Mouse (Mus musculus): Measurements from ENCODE around the gene Slc22a23. TPM values are rescaled to one million over a fixed set of nuclear protein-coding genes. Genes with fewer than 3 reads are reported as not detected.

Gene Slc22a23
- total and polyA plus RNA-seq, 2 experiments from 2014 or later, result 14.9 to 145 TPM

DNA sequence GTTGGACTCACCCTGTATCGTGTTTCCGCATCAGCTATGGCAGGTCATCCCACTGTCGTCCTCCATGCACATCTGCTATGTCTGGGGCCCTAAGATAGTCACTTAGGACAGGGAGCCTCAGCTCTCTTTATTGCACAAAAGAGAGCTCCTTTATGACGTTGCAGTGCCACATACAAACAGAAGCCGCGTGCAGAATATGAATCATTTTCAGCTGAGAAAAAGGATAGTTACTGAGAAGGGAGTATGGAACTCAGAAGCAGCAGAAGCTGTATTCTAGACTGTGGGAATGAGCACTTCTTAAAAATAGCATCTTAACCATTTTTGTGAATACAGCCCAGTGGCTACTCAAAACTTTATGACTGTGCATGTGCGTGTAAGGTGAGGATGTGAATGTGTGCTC lies 87.8 kb downstream of the Slc22a23 start:
- H3K9me3 ChIP-seq (ENCODE audit: low read length), result no peaks in the 10 kb centered on the region
- WGBS, result 90% methylated on average over 7 of the region's 7 CpGs
- no peak overlapping the region for H3K4me3 ChIP-seq (ENCODE audit: low read depth, low read length)
- TF ChIP-seq CTCF (IDR thresholded peaks at IDR 0.05), result no peak
- no peak overlapping the region for H3K9ac ChIP-seq (replicated peaks; ENCODE audit: low read length, poor library complexity, severe bottlenecking)
- ATAC-seq (ENCODE audit: low FRiP score) (no peak), DNase-seq (ENCODE audit: low spot score) (no peak)
- H3K27me3 ChIP-seq (ENCODE audit: insufficient read depth, low read length), result no peaks in the 10 kb centered on the region
- H3K27ac ChIP-seq (ENCODE audit: low read depth, low read length), result no peak overlapping the region
- no peaks in the 10 kb centered on the region for H3K4me1 ChIP-seq (ENCODE audit: insufficient read depth, low read length)
- H3K36me3 ChIP-seq (ENCODE audit: insufficient read depth, low read length), result no peaks in the 10 kb centered on the region
- no peak overlapping the region for H3K4me2 ChIP-seq (ENCODE audit: low read depth, low read length, poor library complexity, severe bottlenecking)

DNA sequence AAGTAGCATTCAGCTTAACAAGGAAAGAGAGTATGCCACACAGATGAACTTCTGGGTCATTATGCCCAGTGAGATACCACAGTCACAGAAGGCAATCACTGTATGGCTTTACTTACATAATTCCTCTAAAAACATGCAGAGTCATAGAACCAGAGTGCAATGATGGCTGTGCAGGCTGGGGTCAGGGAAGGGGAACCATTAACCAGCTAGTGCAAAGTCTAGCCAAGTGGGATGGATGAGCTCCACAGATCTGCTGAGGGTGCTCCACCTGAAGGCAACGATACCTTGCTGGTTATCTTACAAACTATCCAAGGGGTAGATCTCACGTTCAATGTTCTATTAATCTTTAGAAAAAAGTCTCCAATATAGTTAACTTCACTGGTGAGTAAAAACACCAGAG lies 88.3 kb downstream of the Slc22a23 start:
- no peak overlapping the region for H3K27ac ChIP-seq (ENCODE audit: low read depth, low read length)
- H3K27me3 ChIP-seq (ENCODE audit: insufficient read depth, low read length), result no peaks in the 10 kb centered on the region
- WGBS, result 95% methylated on average over 2 of the region's 2 CpGs
- no peaks in the 10 kb centered on the region for H3K9me3 ChIP-seq (ENCODE audit: low read length)
- DNase-seq (ENCODE audit: low spot score), result no peak
- H3K4me3 ChIP-seq (ENCODE audit: low read depth, low read length), result no peak overlapping the region
- H3K4me2 ChIP-seq (ENCODE audit: low read depth, low read length, poor library complexity, severe bottlenecking), result no peak overlapping the region
- no peaks in the 10 kb centered on the region for H3K4me1 ChIP-seq (ENCODE audit: insufficient read depth, low read length)
- ATAC-seq (ENCODE audit: low FRiP score), result no peak
- H3K36me3 ChIP-seq (ENCODE audit: insufficient read depth, low read length), result no peaks in the 10 kb centered on the region
- no peak overlapping the region for H3K9ac ChIP-seq (replicated peaks; ENCODE audit: low read length, poor library complexity, severe bottlenecking)
- no peak for TF ChIP-seq CTCF (IDR thresholded peaks at IDR 0.05)

DNA sequence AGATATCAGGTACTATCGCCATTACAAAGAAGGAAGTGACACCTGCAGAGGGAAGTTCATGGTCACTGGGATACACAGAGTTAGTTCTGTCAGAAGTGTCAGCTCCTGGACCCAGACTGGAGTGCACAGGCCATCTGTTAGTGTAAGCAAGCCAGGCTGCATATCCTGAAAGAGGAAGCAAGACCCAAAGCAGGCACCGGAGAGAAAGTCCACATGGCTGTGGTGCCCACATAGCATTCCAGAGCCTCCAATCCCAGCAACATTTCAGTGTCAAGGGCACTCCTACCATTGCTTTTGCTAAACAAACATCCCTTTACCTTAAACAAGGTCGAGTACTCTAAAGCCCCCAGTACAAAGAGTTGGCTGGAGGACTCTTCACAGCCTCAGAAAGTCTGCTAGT lies 89.7 kb downstream of the Slc22a23 start:
- Histone ChIP-seq H3K4me2 (ENCODE audit: low read depth, low read length, poor library complexity, severe bottlenecking) (no peak overlapping the region), H3K4me3 (ENCODE audit: low read depth, low read length) (no peak overlapping the region), H3K9ac (replicated peaks; ENCODE audit: low read length, poor library complexity, severe bottlenecking) (no peak overlapping the region), H3K36me3 (ENCODE audit: insufficient read depth, low read length) (no peaks in the 10 kb centered on the region), H3K27ac (ENCODE audit: low read depth, low read length) (no peak overlapping the region), H3K9me3 (ENCODE audit: low read length) (no peaks in the 10 kb centered on the region), H3K4me1 (ENCODE audit: insufficient read depth, low read length) (no peaks in the 10 kb centered on the region), H3K27me3 (ENCODE audit: insufficient read depth, low read length) (no peaks in the 10 kb centered on the region)
- no peak for TF ChIP-seq CTCF (IDR thresholded peaks at IDR 0.05)
- DNase-seq (ENCODE audit: low spot score) (no peak), ATAC-seq (ENCODE audit: low FRiP score) (no peak)
- WGBS, result 68% methylated on average over 3 of the region's 3 CpGs

DNA sequence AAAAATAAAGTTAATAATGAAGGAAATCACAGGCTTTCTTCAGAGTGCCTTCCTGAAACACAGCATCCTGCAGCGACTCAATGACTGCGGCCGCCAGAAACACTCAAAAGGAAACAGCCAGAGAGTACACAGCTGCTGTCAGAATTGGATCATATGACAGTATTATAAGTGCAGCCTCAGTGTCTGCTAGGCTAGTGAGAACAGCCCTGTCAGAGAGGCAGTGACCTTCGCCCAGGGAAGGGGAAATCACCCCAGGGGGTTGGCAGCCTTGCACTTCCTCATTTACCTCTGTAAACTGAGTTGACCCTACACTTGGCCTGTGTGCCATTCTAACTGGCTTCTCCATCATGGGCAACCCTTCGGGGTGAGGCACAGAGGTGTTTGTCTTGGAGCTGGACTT lies 90.3 kb downstream of the Slc22a23 start:
- H3K36me3 ChIP-seq (ENCODE audit: insufficient read depth, low read length), result no peaks in the 10 kb centered on the region
- no peaks in the 10 kb centered on the region for H3K27me3 ChIP-seq (ENCODE audit: insufficient read depth, low read length)
- ATAC-seq (ENCODE audit: low FRiP score) (no peak), DNase-seq (ENCODE audit: low spot score) (no peak)
- 74% methylated on average over 5 of the region's 5 CpGs for WGBS
- no peak overlapping the region for H3K9ac ChIP-seq (replicated peaks; ENCODE audit: low read length, poor library complexity, severe bottlenecking)
- H3K4me3 ChIP-seq (ENCODE audit: low read depth, low read length), result no peak overlapping the region
- H3K4me2 ChIP-seq (ENCODE audit: low read depth, low read length, poor library complexity, severe bottlenecking), result no peak overlapping the region
- H3K9me3 ChIP-seq (ENCODE audit: low read length), result no peaks in the 10 kb centered on the region
- 0 out of 2 replicates have a peak, but pooled peaks cover under 1% of the 10 kb centered on the region for H3K4me1 ChIP-seq (ENCODE audit: insufficient read depth, low read length)
- no peak overlapping the region for H3K27ac ChIP-seq (ENCODE audit: low read depth, low read length)
- no peak for TF ChIP-seq CTCF (IDR thresholded peaks at IDR 0.05)

DNA sequence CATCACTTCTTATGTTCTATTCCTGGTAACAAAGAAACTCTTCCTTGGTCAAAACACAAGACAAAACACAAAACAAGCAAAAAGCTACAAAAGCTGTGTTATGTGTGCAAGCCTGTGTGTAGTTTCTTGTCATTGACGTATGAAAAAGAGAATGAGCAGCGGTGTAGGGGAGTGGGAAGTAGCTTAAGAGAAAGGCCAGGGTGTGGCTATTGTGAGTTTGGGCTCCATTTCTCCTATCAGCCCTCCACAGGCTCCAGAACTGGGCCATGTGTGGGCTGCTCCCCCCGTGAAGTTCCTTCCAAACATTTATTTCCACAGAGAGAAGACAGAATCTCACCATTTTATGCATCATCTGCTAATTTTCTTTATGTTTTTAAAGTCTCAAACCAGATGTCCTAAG lies 91.2 kb downstream of the Slc22a23 start:
- ATAC-seq (ENCODE audit: low FRiP score) (no peak), DNase-seq (ENCODE audit: low spot score) (no peak)
- Histone ChIP-seq H3K4me2 (ENCODE audit: low read depth, low read length, poor library complexity, severe bottlenecking) (no peak overlapping the region), H3K9me3 (ENCODE audit: low read length) (no peaks in the 10 kb centered on the region), H3K4me1 (ENCODE audit: insufficient read depth, low read length) (peaks cover 10% of the 10 kb centered on the region), H3K9ac (replicated peaks; ENCODE audit: low read length, poor library complexity, severe bottlenecking) (no peak overlapping the region), H3K27ac (ENCODE audit: low read depth, low read length) (no peak overlapping the region), H3K4me3 (ENCODE audit: low read depth, low read length) (no peak overlapping the region), H3K36me3 (ENCODE audit: insufficient read depth, low read length) (no peaks in the 10 kb centered on the region), H3K27me3 (ENCODE audit: insufficient read depth, low read length) (no peaks in the 10 kb centered on the region)
- 91% methylated on average over 3 of the region's 3 CpGs for WGBS
- no peak for TF ChIP-seq CTCF (IDR thresholded peaks at IDR 0.05)

DNA sequence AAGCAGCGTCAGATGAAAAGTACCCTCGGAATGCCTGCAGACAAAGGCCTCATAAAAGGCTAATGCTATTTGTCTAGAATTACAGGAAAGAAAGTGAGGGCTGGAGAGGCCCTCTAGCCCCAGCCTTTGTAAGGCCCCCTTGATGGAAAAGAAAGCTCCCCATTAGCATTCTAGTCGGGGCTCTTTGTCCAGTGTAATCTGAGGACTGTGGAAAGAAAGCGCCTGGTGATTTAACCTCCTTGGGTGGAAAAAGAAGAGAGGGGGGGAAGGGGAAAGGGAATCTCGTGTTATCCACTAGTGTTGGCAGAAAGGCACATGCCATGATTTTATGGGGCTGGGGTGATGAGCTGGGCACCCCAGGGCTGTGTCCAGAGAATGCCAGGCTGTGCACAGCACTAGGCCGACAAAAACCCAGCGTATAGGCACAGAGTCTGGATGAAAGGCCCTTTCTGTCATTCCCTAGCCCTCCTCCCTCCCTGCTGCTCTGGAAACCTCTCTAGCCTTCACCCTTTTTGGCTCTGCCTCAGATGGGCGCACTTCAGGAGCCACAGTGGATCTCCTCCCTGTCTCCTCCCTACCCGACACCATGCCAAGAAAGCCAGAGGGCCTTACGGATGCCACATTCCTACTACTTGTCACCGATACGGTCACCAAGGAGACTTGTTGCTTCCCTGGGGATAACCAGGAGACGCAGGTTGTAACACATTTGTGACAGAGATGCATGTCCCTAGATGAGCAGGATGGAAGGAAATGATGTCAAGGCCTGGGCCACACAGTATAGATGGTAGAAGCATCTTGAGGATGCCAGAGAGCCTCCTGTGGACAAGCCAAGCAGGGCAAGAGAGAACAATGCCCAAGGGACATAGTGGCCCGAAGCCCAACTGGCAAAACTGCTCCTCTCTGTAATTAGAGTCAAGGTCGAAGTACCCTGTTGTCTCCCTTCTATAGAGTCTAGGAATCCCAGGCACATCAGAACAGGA lies 95.8 kb downstream of the Slc22a23 start:
- Histone ChIP-seq H3K9me3 (ENCODE audit: low read length) (no peaks in the 10 kb centered on the region), H3K4me3 (ENCODE audit: low read depth, low read length) (no peak overlapping the region), H3K4me2 (ENCODE audit: low read depth, low read length, poor library complexity, severe bottlenecking) (peak overlapping the region; percentile 12; the same call in 1 of the 2 replicates), H3K4me1 (ENCODE audit: insufficient read depth, low read length) (peaks cover 11% of the 10 kb centered on the region), H3K36me3 (ENCODE audit: insufficient read depth, low read length) (no peaks in the 10 kb centered on the region), H3K27ac (ENCODE audit: low read depth, low read length) (peak overlapping the region; percentile 62), H3K9ac (replicated peaks; ENCODE audit: low read length, poor library complexity, severe bottlenecking) (no peak overlapping the region), H3K27me3 (ENCODE audit: insufficient read depth, low read length) (no peaks in the 10 kb centered on the region)
- peak; percentile 79 for DNase-seq (ENCODE audit: low spot score)
- no peak for TF ChIP-seq CTCF (IDR thresholded peaks at IDR 0.05)
- WGBS, result 12% methylated on average over 15 of the region's 15 CpGs
- peak; percentile 87 for ATAC-seq (ENCODE audit: low FRiP score)

Measured in midbrain, postnatal 0 days (tissue).